Mouse (Mus musculus) ES-E14 (cell line): ENCODE results near the gene Adipor1. TPM values are rescaled to one million over a fixed set of nuclear protein-coding genes. Genes with fewer than 3 reads are reported as not detected.

ENCODE experiments used
- DNase-seq: peaks from one replicate; pipeline ENCODE4 v3.0.0-alpha.2; 2013; ENCODE audit warnings: low read depth, low spot score
- H3K27ac ChIP-seq: 2 replicates; pipeline ENCODE4 v1.5.1; 2012; ENCODE audit warnings: low read depth, mild to moderate bottlenecking, low read length, moderate library complexity, mixed read lengths; ENCODE audit not compliant: poor library complexity, insufficient read depth, severe bottlenecking
- H3K36me3 ChIP-seq: 2 replicates; pipeline ENCODE4 v1.6.1; 2012; ENCODE audit warnings: mild to moderate bottlenecking, low read length, moderate library complexity, mixed read lengths; ENCODE audit not compliant: control insufficient read depth, poor library complexity, insufficient read depth, severe bottlenecking
- H3K4me1 ChIP-seq, 2 experiments: fragments of 150-350 bp in 1 of 2; sonication (generic) in 1 of 2; 2 replicates each; pipeline ENCODE4 v1.6.1; 2012; ENCODE audit warnings: low read length in 2 of 2, mild to moderate bottlenecking in 1 of 2, mixed read lengths in 1 of 2; ENCODE audit not compliant: control insufficient read depth in 2 of 2, insufficient read depth in 2 of 2, poor library complexity in 1 of 2
- H3K4me3 ChIP-seq, 2 experiments: fragments of 150-350 bp in 1 of 2; sonication (generic) in 1 of 2; 2 replicates each; pipeline ENCODE4 v1.5.1; 2012; ENCODE audit warnings: low read length in 2 of 2, low read depth in 1 of 2, mild to moderate bottlenecking in 1 of 2, mixed read lengths in 1 of 2; ENCODE audit not compliant: insufficient read depth in 1 of 2, poor library complexity in 1 of 2, severe bottlenecking in 1 of 2
- H3K9ac ChIP-seq: 2 replicates; pipeline ENCODE4 v1.6.1; 2012; ENCODE audit warnings: low read depth, mild to moderate bottlenecking, low read length, mixed read lengths; ENCODE audit not compliant: poor library complexity, insufficient read depth, severe bottlenecking
- H3K9me3 ChIP-seq: fragments of 150-350 bp; sonication (generic); 2 replicates; pipeline ENCODE4 v1.6.1; 2012; ENCODE audit warnings: low read depth, mild to moderate bottlenecking, low read length; ENCODE audit not compliant: control insufficient read depth, insufficient read depth
- CHD2 ChIP-seq: IDR thresholded peaks from 2 replicates; pipeline ENCODE4 v1.6.1; 2014; ENCODE audit warnings: mild to moderate bottlenecking, low read depth, low read length, inconsistent platforms
- HCFC1 ChIP-seq: IDR thresholded peaks from 2 replicates; pipeline ENCODE4 v1.6.1; 2012; ENCODE audit warnings: low read length, inconsistent platforms, borderline replicate concordance; ENCODE audit not compliant: insufficient read depth
- MAFK ChIP-seq: IDR thresholded peaks from 2 replicates; pipeline ENCODE4 v1.6.1; 2014; ENCODE audit warnings: mild to moderate bottlenecking, low read depth, low read length, inconsistent platforms; ENCODE audit not compliant: insufficient read depth
- ZC3H11A ChIP-seq: IDR thresholded peaks from 2 replicates; pipeline ENCODE4 v1.6.1; 2012; ENCODE audit warnings: low read depth, mild to moderate bottlenecking, inconsistent platforms, low read length, borderline replicate concordance
- ZNF384 ChIP-seq: IDR thresholded peaks from 2 replicates; pipeline ENCODE4 v1.6.1; 2012; ENCODE audit warnings: low read depth, low read length, inconsistent platforms
- in situ Hi-C, 2 experiments: fragments of 600-800 bp; cut with MboI; formaldehyde crosslinking; loops; one replicate each; pipeline ENCODE4 v1.15.1; 2025; ENCODE audit warnings: low sequenced_read_pairs in 2 of 2, inconsistent platforms in 1 of 2; ENCODE audit not compliant: unreplicated experiment in 2 of 2
- total RNA-seq: library from RNA; depleted of rRNA; stranded (reverse); fragments of 300-350 nt; gene quantifications from 2 replicates; pipeline ENCODE4 v1.2.3, GENCODE M21; 2012

Gene Adipor1
- total RNA-seq, 1 experiment = 88.0 TPM

DNA sequence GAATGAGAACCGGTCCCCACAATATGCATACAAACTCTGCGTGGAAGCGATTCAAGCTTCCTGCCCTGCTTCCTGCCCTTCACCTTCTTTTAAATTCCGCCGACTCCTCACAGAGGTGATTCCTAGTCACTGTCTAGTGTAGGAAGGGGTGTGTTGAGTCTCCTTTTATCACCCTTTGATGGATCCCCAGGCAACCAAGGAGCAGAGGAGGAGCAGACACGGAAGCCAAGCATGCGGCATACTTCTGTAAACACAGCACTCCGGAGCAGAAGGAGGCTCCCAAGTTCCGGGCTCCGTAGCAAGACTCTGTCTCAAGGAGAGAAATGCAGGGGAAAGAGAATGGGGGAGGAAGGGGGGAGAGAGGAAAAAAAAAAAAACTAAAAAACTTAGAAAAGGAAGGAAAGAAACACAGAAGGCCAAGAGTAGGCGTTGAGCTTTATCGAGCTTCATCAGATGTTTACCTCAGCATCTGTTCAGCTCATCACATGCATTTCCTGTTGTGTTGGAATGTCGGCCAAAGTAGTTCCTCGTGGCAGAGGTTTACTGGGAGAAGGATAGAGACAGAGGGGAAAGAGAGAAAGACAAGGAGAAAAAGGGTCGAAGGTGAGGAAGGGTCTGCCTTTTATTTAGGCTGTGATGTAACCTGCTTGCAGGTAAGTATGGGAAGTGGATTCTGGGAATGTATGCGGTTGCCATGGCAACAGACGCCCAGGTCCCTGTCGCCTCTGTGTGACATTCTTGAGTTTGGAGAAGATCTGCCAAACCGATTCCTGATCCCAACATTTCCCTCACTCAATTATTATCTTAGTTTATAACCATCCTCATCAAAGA, 33.2 kb upstream of the Adipor1 start:
- H3K27ac ChIP-seq = peak overlapping the region; percentile 52
- DNase-seq = peak; percentile 62

DNA sequence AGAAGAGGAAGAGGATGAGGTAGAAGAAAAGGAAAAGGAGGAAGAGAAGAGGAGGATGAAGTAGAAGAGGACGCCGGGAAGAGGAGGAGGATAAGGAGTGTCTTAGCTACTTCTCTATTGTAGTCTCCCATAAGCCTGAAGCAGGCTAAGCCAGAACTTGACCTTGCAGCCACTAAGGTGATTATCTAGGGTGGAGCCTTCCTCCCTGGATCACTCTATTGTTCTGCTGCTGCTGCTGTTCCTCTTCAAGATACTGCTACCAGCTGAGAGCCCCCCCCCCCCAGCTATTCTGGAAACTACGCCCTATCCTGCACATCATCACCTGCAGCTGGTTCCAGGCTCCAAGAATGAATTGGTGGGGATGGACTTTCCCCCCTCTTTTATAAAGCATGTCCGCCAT, 30.6 kb upstream of the Adipor1 start:
- Histone ChIP-seq H3K27ac (no peak overlapping the region), H3K9ac (no peak overlapping the region), H3K4me3 (peak overlapping the region in 1 of 2 experiments; percentile 30; a peak in 1 of 4 replicates), H3K36me3 (no peaks in the 10 kb centered on the region), H3K4me1 (peaks cover 4 to 5% of the 10 kb centered on the region in 2 experiments; a peak in 3 of 4 replicates), H3K9me3 (no peaks in the 10 kb centered on the region)
- no peak for TF ChIP-seq CHD2
- no peak for TF ChIP-seq HCFC1
- no peak for TF ChIP-seq MAFK
- no peak for TF ChIP-seq ZC3H11A
- no peak for TF ChIP-seq ZNF384
- DNase-seq = peak; percentile 47
- in situ Hi-C loops = no loop called here

More for the DNA sequence above, 33.2 kb upstream of the Adipor1 start:
- Histone ChIP-seq H3K4me1 (peaks cover 4 to 5% of the 10 kb centered on the region in 2 experiments; a peak in 3 of 4 replicates), H3K9ac (peak overlapping the region; percentile 58; the same call in 1 of the 2 replicates), H3K36me3 (no peaks in the 10 kb centered on the region), H3K4me3 (peak overlapping the region; percentile 52 to 54), H3K9me3 (no peaks in the 10 kb centered on the region)
- in situ Hi-C loops = no loop called here
- TF ChIP-seq HCFC1 (no peak), MAFK (no peak), ZNF384 (no peak), CHD2 (no peak), ZC3H11A (no peak)

GRCm38 (mm10) chr1:134385176-134385575, 30.0 kb upstream of the Adipor1 start:
- in situ Hi-C loops = no loop called here
- no peak overlapping the region for H3K9ac ChIP-seq
- TF ChIP-seq ZNF384 (no peak), MAFK (no peak), ZC3H11A (no peak), HCFC1 (no peak), CHD2 (no peak)
- H3K27ac ChIP-seq = peak overlapping the region; percentile 71
- no peak for DNase-seq
- H3K4me1 ChIP-seq = peaks cover 4 to 5% of the 10 kb centered on the region in 2 experiments; a peak in 3 of 4 replicates
- H3K9me3 ChIP-seq = no peaks in the 10 kb centered on the region
- H3K36me3 ChIP-seq = no peaks in the 10 kb centered on the region
- no peak overlapping the region for H3K4me3 ChIP-seq

DNA sequence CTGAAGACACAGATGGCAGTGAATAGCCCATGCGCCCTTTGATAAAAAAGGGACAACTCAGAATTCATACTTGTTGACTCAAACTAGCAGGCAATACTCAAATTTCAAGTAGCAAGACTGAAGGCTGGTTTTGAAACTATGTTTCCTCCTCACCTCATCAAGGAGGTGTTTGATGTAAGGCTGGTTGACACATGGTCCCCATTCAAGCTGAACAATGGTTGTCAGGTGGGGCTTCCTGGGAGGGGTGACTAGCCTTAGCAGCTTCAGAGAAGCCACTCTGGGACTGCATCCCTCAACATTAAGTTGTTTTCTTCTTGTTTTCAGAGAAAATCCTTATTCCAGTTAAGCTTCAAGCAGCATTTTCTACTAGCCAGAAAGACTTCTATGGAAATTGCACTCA, 29.5 kb upstream of the Adipor1 start, which contains the start of gene 4933406M09Rik:
Gene 4933406M09Rik (plus strand): TSS at position 275 of the 400 bp plus-strand sequence.
- peak within 1 kb of the TSS; percentile 71 for H3K27ac ChIP-seq
- DNase-seq = no peak
- TF ChIP-seq HCFC1 (no peak), CHD2 (no peak), MAFK (no peak), ZNF384 (no peak), ZC3H11A (no peak)
- H3K36me3 ChIP-seq = no peaks in the 10 kb centered on the region
- H3K4me3 ChIP-seq = no peak within 1 kb of the TSS
- H3K4me1 ChIP-seq = peaks cover 4 to 5% of the 10 kb centered on the region in 2 experiments; a peak in 3 of 4 replicates
- H3K9ac ChIP-seq = no peak within 1 kb of the TSS
- in situ Hi-C loops = no loop called here
- H3K9me3 ChIP-seq = no peaks in the 10 kb centered on the region
